Mouse (Mus musculus) limb, embryonic 13.5 days (tissue): ENCODE data around the gene Foxn3. TPM values are rescaled to one million over a fixed set of nuclear protein-coding genes. Genes with fewer than 3 reads are reported as not detected.

Source experiments
- ATAC-seq: fragments of 200-750 bp; cut with Nextera tagmentation; 2 replicates; pipeline ENCODE4 v1.8.0; 2017; ENCODE audit warnings: low read depth, moderate number of reproducible peaks, moderate TSS enrichment; ENCODE audit not compliant: low FRiP score
- H3K27ac ChIP-seq: fragments of 300-500 bp; sonication (generic); 2 replicates; pipeline ENCODE4 v1.5.1; 2015; ENCODE audit warnings: inconsistent platforms, mild to moderate bottlenecking, moderate library complexity
- H3K27me3 ChIP-seq: fragments of 300-500 bp; sonication (generic); 2 replicates; pipeline ENCODE4 v1.6.1; 2015; ENCODE audit warnings: mild to moderate bottlenecking, inconsistent platforms
- H3K36me3 ChIP-seq: fragments of 300-500 bp; sonication (generic); 2 replicates; pipeline ENCODE4 v1.6.1; 2015; ENCODE audit warnings: inconsistent platforms, mild to moderate bottlenecking, moderate library complexity
- H3K4me1 ChIP-seq: fragments of 300-500 bp; sonication (generic); 2 replicates; pipeline ENCODE4 v1.6.1; 2015; ENCODE audit warnings: inconsistent platforms
- H3K4me2 ChIP-seq: fragments of 300-500 bp; sonication (generic); replicated peaks from 2 replicates; pipeline ENCODE4 v1.6.1; 2015; ENCODE audit warnings: inconsistent platforms, mild to moderate bottlenecking, moderate library complexity
- H3K4me3 ChIP-seq: fragments of 300-500 bp; sonication (generic); 2 replicates; pipeline ENCODE4 v1.5.1; 2015; ENCODE audit warnings: moderate library complexity, mild to moderate bottlenecking, inconsistent platforms
- H3K9ac ChIP-seq: fragments of 300-500 bp; sonication (generic); 2 replicates; pipeline ENCODE4 v1.6.1; 2015; ENCODE audit warnings: mild to moderate bottlenecking, inconsistent platforms
- H3K9me3 ChIP-seq: fragments of 300-500 bp; sonication (generic); 2 replicates; pipeline ENCODE4 v1.6.1; 2016; ENCODE audit warnings: inconsistent platforms
- WGBS: fragments of 180-500 bp; shearing (Covaris S2); methylation state at CpG from one replicate; pipeline ENCODE4 v1.1.7; 2015; 5-methylcytosine and 5-hydroxymethylcytosine counted together
- polyA plus RNA-seq: library from polyadenylated mRNA; unstranded; fragments of >200 nt; fragmentation: Nextera tagmentation; extraction: Ambion mirVana; gene quantifications from 2 replicates; pipeline ENCODE4 v1.2.1, GENCODE M21; 2015

Foxn3 gene
- polyA plus RNA-seq, 1 experiment from 2014 or later = 130 TPM

GRCm38 (mm10) chr12:99560701-99561332, 2.6 kb downstream of the Foxn3 start:
- 10% methylated on average over 11 of the region's 11 CpGs for WGBS
- no peak for ATAC-seq
- H3K36me3 ChIP-seq = peaks cover 4% of the 10 kb centered on the region

DNA sequence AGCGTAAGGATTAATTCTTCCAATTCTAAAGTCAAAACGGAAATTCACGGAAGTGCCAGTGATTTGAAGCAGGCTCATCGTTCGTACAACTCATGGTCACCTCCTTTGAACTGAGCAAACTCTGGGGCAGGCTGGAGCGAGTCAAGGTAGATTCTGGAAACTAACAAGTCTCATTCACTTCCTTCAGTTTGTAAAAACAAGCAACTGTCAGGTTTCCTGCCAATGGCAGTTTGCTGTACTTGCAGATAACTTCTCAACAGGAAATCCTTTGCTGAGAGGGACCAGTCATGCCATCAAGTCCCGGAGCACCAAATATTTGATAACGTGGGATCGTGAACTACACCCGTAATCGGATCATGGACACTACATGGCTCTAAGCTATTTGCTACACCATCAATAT, 3.9 kb downstream of the Foxn3 start:
- ATAC-seq = no peak
- Histone ChIP-seq H3K27me3 (no peaks in the 10 kb centered on the region), H3K4me1 (peaks cover 53% of the 10 kb centered on the region), H3K36me3 (peaks cover 4% of the 10 kb centered on the region), H3K9me3 (no peaks in the 10 kb centered on the region), H3K4me3 (no peak overlapping the region), H3K27ac (no peak overlapping the region), H3K4me2 (no peak overlapping the region), H3K9ac (no peak overlapping the region)
- 74% methylated on average over 11 of the region's 11 CpGs for WGBS

More at GRCm38 (mm10) chr12:99560701-99561332, 2.6 kb downstream of the Foxn3 start:
- Histone ChIP-seq H3K4me3 (peak overlapping the region; percentile 79), H3K4me2 (peak overlapping the region; percentile 78), H3K9me3 (no peaks in the 10 kb centered on the region), H3K4me1 (peaks cover 51% of the 10 kb centered on the region), H3K27ac (peak overlapping the region; percentile 67), H3K27me3 (no peaks in the 10 kb centered on the region), H3K9ac (peak overlapping the region; percentile 27; the same call in 1 of the 2 replicates)

DNA sequence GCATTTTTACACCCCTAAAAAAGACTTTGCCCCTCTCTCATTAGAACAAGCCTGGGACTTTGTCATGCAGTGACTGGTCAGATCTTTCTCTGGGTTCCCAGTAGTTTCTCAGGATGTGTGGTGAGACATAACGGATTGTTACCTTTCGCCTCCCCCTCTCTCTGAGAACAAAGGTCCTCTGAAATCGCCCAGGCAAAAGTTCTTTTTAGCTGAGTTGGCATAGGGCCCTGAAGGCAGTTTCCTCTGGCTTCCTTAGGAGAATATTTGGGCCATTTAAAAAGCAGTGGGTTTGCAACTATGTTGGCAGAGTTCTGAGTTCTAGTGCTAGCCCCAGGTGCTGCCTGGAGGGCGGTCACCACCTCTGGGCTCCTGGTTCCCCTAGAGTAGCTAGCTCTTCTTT, 4.9 kb downstream of the Foxn3 start:
- Histone ChIP-seq H3K36me3 (peaks cover 4% of the 10 kb centered on the region), H3K9ac (no peak overlapping the region), H3K27ac (no peak overlapping the region), H3K4me2 (no peak overlapping the region), H3K4me1 (peaks cover 54% of the 10 kb centered on the region), H3K27me3 (no peaks in the 10 kb centered on the region), H3K9me3 (no peaks in the 10 kb centered on the region), H3K4me3 (no peak overlapping the region)
- no peak for ATAC-seq
- 67% methylated on average over 4 of the region's 4 CpGs for WGBS

- Histone ChIP-seq H3K9me3 (no peaks in the 10 kb centered on the region), H3K27ac (no peak overlapping the region), H3K4me2 (no peak overlapping the region), H3K9ac (no peak overlapping the region), H3K27me3 (no peaks in the 10 kb centered on the region), H3K4me1 (peaks cover 58% of the 10 kb centered on the region), H3K36me3 (peaks cover 7% of the 10 kb centered on the region), H3K4me3 (no peak overlapping the region)
- 85% methylated on average over 8 of the region's 8 CpGs for WGBS
- no peak for ATAC-seq
Measured at GRCm38 (mm10) chr12:99557498-99557897, 5.9 kb downstream of the Foxn3 start.

- Histone ChIP-seq H3K9me3 (no peaks in the 10 kb centered on the region), H3K4me3 (no peak overlapping the region), H3K27me3 (no peaks in the 10 kb centered on the region), H3K36me3 (peaks cover 6% of the 10 kb centered on the region; the same call in 1 of the 2 replicates), H3K27ac (no peak overlapping the region), H3K4me1 (peaks cover 23% of the 10 kb centered on the region), H3K9ac (no peak overlapping the region), H3K4me2 (no peak overlapping the region)
- 69% methylated on average over 8 of the region's 8 CpGs for WGBS
- ATAC-seq = no peak
Measured at GRCm38 (mm10) chr12:99550629-99551028, 12.8 kb downstream of the Foxn3 start.

- peaks cover 6% of the 10 kb centered on the region; the same call in 1 of the 2 replicates for H3K36me3 ChIP-seq
- no peaks in the 10 kb centered on the region for H3K27me3 ChIP-seq
- no peak overlapping the region for H3K9ac ChIP-seq
- peaks cover 26% of the 10 kb centered on the region for H3K4me1 ChIP-seq
- no peak overlapping the region for H3K27ac ChIP-seq
- H3K4me3 ChIP-seq = no peak overlapping the region
- H3K4me2 ChIP-seq = no peak overlapping the region
- no peaks in the 10 kb centered on the region for H3K9me3 ChIP-seq
- WGBS = 94% methylated on average over 10 of the region's 10 CpGs
- ATAC-seq = no peak
Measured at GRCm38 (mm10) chr12:99549811-99550210, 13.6 kb downstream of the Foxn3 start.

GRCm38 (mm10) chr12:99548419-99548818, 15.0 kb downstream of the Foxn3 start:
- H3K36me3 ChIP-seq = peaks cover 15% of the 10 kb centered on the region
- H3K27me3 ChIP-seq = no peaks in the 10 kb centered on the region
- no peak overlapping the region for H3K4me2 ChIP-seq
- H3K9me3 ChIP-seq = peaks cover 3% of the 10 kb centered on the region; the same call in 1 of the 2 replicates
- no peak overlapping the region for H3K9ac ChIP-seq
- 86% methylated on average over 7 of the region's 7 CpGs for WGBS
- H3K4me1 ChIP-seq = peaks cover 12% of the 10 kb centered on the region
- no peak overlapping the region for H3K4me3 ChIP-seq
- no peak for ATAC-seq
- H3K27ac ChIP-seq = no peak overlapping the region

DNA sequence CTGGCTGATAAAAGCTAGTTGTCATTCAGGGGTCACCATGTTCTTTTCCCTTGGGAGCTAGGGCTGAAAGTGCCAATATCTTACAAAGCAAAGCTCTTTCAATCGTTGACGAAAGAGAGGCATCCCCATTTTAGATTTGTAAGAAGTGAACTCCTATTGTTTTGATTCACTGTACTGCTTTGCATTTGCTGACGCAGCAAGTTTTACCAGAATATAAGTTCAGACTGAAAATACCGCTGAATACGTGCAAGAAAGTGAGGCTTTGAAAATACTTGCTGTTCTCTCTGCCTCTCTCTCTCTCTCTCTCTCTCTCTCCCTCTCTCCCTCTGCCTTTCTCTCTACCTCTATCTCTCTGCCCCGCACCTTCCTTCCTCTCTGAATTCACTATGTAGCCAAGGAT, 16.1 kb downstream of the Foxn3 start:
- Histone ChIP-seq H3K36me3 (peaks cover 13% of the 10 kb centered on the region), H3K4me1 (peaks cover 9% of the 10 kb centered on the region; the same call in 1 of the 2 replicates), H3K9me3 (peaks cover 3% of the 10 kb centered on the region; the same call in 1 of the 2 replicates), H3K4me3 (no peak overlapping the region), H3K4me2 (no peak overlapping the region), H3K27me3 (no peaks in the 10 kb centered on the region), H3K27ac (no peak overlapping the region), H3K9ac (no peak overlapping the region)
- ATAC-seq = no peak
- WGBS = 96% methylated on average over 6 of the region's 6 CpGs

DNA sequence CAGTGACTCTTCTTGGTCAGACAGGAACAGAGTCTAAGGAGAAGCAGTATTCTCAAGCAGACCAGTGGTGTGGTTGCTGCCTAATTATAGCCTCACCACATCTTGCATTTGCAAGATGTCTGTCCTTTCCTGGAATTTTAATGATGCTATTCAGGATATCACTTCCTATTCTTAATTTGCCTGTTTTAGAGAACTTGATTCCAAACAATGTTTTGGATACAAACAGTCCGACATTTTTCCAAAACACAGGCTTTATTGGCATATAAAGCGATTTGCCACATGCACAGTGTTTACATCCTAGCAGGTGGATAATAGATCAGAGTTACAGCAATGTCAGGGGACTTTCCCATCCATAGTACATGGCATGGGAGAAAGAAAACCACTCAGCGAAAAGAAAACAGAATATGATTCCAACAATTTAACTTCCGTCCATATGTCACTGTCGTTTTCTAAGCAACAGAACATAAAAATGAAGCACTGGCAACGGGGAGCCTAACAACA, 18.1 kb downstream of the Foxn3 start:
- Histone ChIP-seq H3K27me3 (no peaks in the 10 kb centered on the region), H3K9me3 (peaks cover 3% of the 10 kb centered on the region; the same call in 1 of the 2 replicates), H3K4me2 (no peak overlapping the region), H3K36me3 (peaks cover 12% of the 10 kb centered on the region), H3K4me3 (no peak overlapping the region), H3K9ac (no peak overlapping the region), H3K27ac (no peak overlapping the region), H3K4me1 (peaks cover 9% of the 10 kb centered on the region; the same call in 1 of the 2 replicates)
- ATAC-seq = no peak
- WGBS = 54% methylated on average over 6 of the region's 6 CpGs

GRCm38 (mm10) chr12:99544262-99545128, 18.9 kb downstream of the Foxn3 start:
- Histone ChIP-seq H3K9ac (no peak overlapping the region), H3K9me3 (peaks cover 3% of the 10 kb centered on the region; the same call in 1 of the 2 replicates), H3K27ac (no peak overlapping the region), H3K4me1 (peaks cover 9% of the 10 kb centered on the region; the same call in 1 of the 2 replicates), H3K4me2 (no peak overlapping the region), H3K36me3 (peaks cover 12% of the 10 kb centered on the region), H3K4me3 (no peak overlapping the region), H3K27me3 (no peaks in the 10 kb centered on the region)
- no peak for ATAC-seq
- WGBS = 89% methylated on average over 15 of the region's 15 CpGs

GRCm38 (mm10) chr12:99543421-99544195, 19.8 kb downstream of the Foxn3 start:
- no peak overlapping the region for H3K4me2 ChIP-seq
- WGBS = 91% methylated on average over 7 of the region's 7 CpGs
- H3K4me1 ChIP-seq = peaks cover 9% of the 10 kb centered on the region; the same call in 1 of the 2 replicates
- no peak overlapping the region for H3K9ac ChIP-seq
- H3K9me3 ChIP-seq = peaks cover 3% of the 10 kb centered on the region; the same call in 1 of the 2 replicates
- no peak for ATAC-seq
- H3K4me3 ChIP-seq = no peak overlapping the region
- no peak overlapping the region for H3K27ac ChIP-seq
- H3K27me3 ChIP-seq = no peaks in the 10 kb centered on the region
- H3K36me3 ChIP-seq = peaks cover 12% of the 10 kb centered on the region
